Mouse (Mus musculus): ENCODE results near the gene Cib2. TPM values are rescaled to one million over a fixed set of nuclear protein-coding genes. Genes with fewer than 3 reads are reported as not detected.
A peak's percentile ranks its signal among the peaks of the same experiment; 100 is the strongest.
"Not testable (repeated sequence)": the region's sequence is repeated elsewhere in the genome, so short reads cannot be mapped to it uniquely, and the experiment has no call there.

Cib2 gene
- 5.3 and 5.6 TPM in 2 replicates for polyA plus RNA-seq (2015; fragmentation: Nextera tagmentation; extraction: Ambion mirVana)

- H3K4me2 ChIP-seq, result peak within 1 kb of the TSS; percentile 92
- no peak within 1 kb of the TSS for H3K27ac ChIP-seq
- no peaks in the 10 kb centered on the region for H3K36me3 ChIP-seq
- ATAC-seq (replicated peaks; ENCODE audit: insufficient number of reproducible peaks, insufficient read depth, low FRiP score, low read depth), result peak; percentile 98
- H3K27me3 ChIP-seq, result 0 out of 2 replicates have a peak, but pooled peaks cover 10% of the 10 kb centered on the region
- 3% methylated on average over 48 of the region's 54 CpGs for WGBS
- no peaks in the 10 kb centered on the region for H3K9me3 ChIP-seq (replicated peaks)
- peaks cover 11% of the 10 kb centered on the region for H3K4me1 ChIP-seq (replicated peaks)
- H3K9ac ChIP-seq, result peak within 1 kb of the TSS; percentile 67
- H3K4me3 ChIP-seq, result peak within 1 kb of the TSS; percentile 62
Observed at GRCm38 (mm10) chr9:54559771-54560471, at the start of gene Cib2. Gene Cib2 (minus strand): TSS chr9:54560218.

- ATAC-seq (replicated peaks; ENCODE audit: insufficient number of reproducible peaks, insufficient read depth, low FRiP score, low read depth), result no peak
- Histone ChIP-seq H3K9me3 (replicated peaks) (no peaks in the 10 kb centered on the region), H3K4me2 (no peak overlapping the region), H3K9ac (no peak overlapping the region), H3K36me3 (peaks cover 51% of the 10 kb centered on the region), H3K27ac (no peak overlapping the region), H3K4me3 (no peak overlapping the region), H3K4me1 (replicated peaks) (no peaks in the 10 kb centered on the region), H3K27me3 (no peaks in the 10 kb centered on the region)
- 55% methylated on average over 4 of the region's 4 CpGs for WGBS
Observed at GRCm38 (mm10) chr9:54604886-54605285, 44.9 kb upstream of the Cib2 start.

GRCm38 (mm10) chr9:54604131-54604654 lies 44.2 kb upstream of the Cib2 start:
- 68% methylated on average over 5 of the region's 5 CpGs for WGBS
- no peaks in the 10 kb centered on the region for H3K27me3 ChIP-seq
- H3K4me2 ChIP-seq, result no peak overlapping the region
- H3K4me1 ChIP-seq (replicated peaks), result no peaks in the 10 kb centered on the region
- no peak overlapping the region for H3K4me3 ChIP-seq
- no peak overlapping the region for H3K27ac ChIP-seq
- H3K9me3 ChIP-seq (replicated peaks), result no peaks in the 10 kb centered on the region
- no peak overlapping the region for H3K9ac ChIP-seq
- peaks cover 57% of the 10 kb centered on the region for H3K36me3 ChIP-seq
- no peak for ATAC-seq (replicated peaks; ENCODE audit: insufficient number of reproducible peaks, insufficient read depth, low FRiP score, low read depth)

- Histone ChIP-seq H3K4me2 (no peak overlapping the region), H3K27ac (no peak overlapping the region), H3K27me3 (no peaks in the 10 kb centered on the region), H3K36me3 (peaks cover 70% of the 10 kb centered on the region), H3K9me3 (replicated peaks) (no peaks in the 10 kb centered on the region), H3K4me3 (no peak overlapping the region), H3K9ac (no peak overlapping the region), H3K4me1 (replicated peaks) (peaks cover 1% of the 10 kb centered on the region; the same call in 1 of the 2 replicates)
- ATAC-seq (replicated peaks; ENCODE audit: insufficient number of reproducible peaks, insufficient read depth, low FRiP score, low read depth), result no peak
- 85% methylated on average over 7 of the region's 7 CpGs for WGBS
Observed at GRCm38 (mm10) chr9:54602916-54603315, 42.9 kb upstream of the Cib2 start.

GRCm38 (mm10) chr9:54602386-54602785 lies 42.4 kb upstream of the Cib2 start:
- Histone ChIP-seq H3K4me2 (no peak overlapping the region), H3K27me3 (no peaks in the 10 kb centered on the region), H3K9me3 (replicated peaks) (no peaks in the 10 kb centered on the region), H3K4me3 (no peak overlapping the region), H3K4me1 (replicated peaks) (peaks cover 6% of the 10 kb centered on the region; the same call in 1 of the 2 replicates), H3K9ac (no peak overlapping the region), H3K36me3 (peaks cover 73% of the 10 kb centered on the region), H3K27ac (no peak overlapping the region)
- WGBS, result 77% methylated on average over 2 of the region's 2 CpGs
- no peak for ATAC-seq (replicated peaks; ENCODE audit: insufficient number of reproducible peaks, insufficient read depth, low FRiP score, low read depth)

- peak; percentile 78; the same call in 1 of the 2 replicates for ATAC-seq (replicated peaks; ENCODE audit: insufficient number of reproducible peaks, insufficient read depth, low FRiP score, low read depth)
- Histone ChIP-seq H3K9ac (no peak overlapping the region), H3K27me3 (no peaks in the 10 kb centered on the region), H3K4me3 (no peak overlapping the region), H3K9me3 (replicated peaks) (no peaks in the 10 kb centered on the region), H3K4me2 (no peak overlapping the region), H3K36me3 (peaks cover 93% of the 10 kb centered on the region), H3K4me1 (replicated peaks) (peaks cover 34% of the 10 kb centered on the region), H3K27ac (peak overlapping the region; percentile 73)
- WGBS, result 62% methylated on average over 15 of the region's 15 CpGs
Observed at GRCm38 (mm10) chr9:54596752-54597465, 36.9 kb upstream of the Cib2 start.

GRCm38 (mm10) chr9:54593652-54594051 lies 33.6 kb upstream of the Cib2 start:
- Histone ChIP-seq H3K4me1 (replicated peaks) (peaks cover 38% of the 10 kb centered on the region), H3K36me3 (peaks cover 79% of the 10 kb centered on the region)
- not testable (repeated sequence) for H3K4me3 ChIP-seq; H3K9ac ChIP-seq; H3K27me3 ChIP-seq; ATAC-seq (replicated peaks; ENCODE audit: insufficient number of reproducible peaks, insufficient read depth, low FRiP score, low read depth); H3K9me3 ChIP-seq (replicated peaks); H3K27ac ChIP-seq; H3K4me2 ChIP-seq
- 76% methylated on average over 4 of the region's 4 CpGs for WGBS

- H3K36me3 ChIP-seq, result peaks cover 26% of the 10 kb centered on the region
- peak overlapping the region; percentile 81 for H3K4me2 ChIP-seq
- peak overlapping the region; percentile 95 for H3K9ac ChIP-seq
Observed at GRCm38 (mm10) chr9:54587863-54588262, 27.8 kb upstream of the Cib2 start.

GRCm38 (mm10) chr9:54586199-54587061 lies 26.4 kb upstream of the Cib2 start, which contains the start of gene Idh3a:
Gene Idh3a (plus strand): TSS chr9:54586334.
- Histone ChIP-seq H3K4me1 (replicated peaks) (peaks cover 19% of the 10 kb centered on the region), H3K27ac (peak within 1 kb of the TSS; percentile 86), H3K4me2 (peak within 1 kb of the TSS; percentile 81), H3K9ac (peak within 1 kb of the TSS; percentile 95), H3K4me3 (peak within 1 kb of the TSS; percentile 92), H3K36me3 (peaks cover 12% of the 10 kb centered on the region), H3K9me3 (replicated peaks) (no peaks in the 10 kb centered on the region), H3K27me3 (no peaks in the 10 kb centered on the region)
- WGBS, result under 1% methylated on average over 71 of the region's 73 CpGs
- ATAC-seq (replicated peaks; ENCODE audit: insufficient number of reproducible peaks, insufficient read depth, low FRiP score, low read depth), result peak; percentile 99

More at GRCm38 (mm10) chr9:54587863-54588262, 27.8 kb upstream of the Cib2 start:
- ATAC-seq (replicated peaks; ENCODE audit: insufficient number of reproducible peaks, insufficient read depth, low FRiP score, low read depth), result no peak
- Histone ChIP-seq H3K9me3 (replicated peaks) (no peaks in the 10 kb centered on the region), H3K27ac (no peak overlapping the region), H3K27me3 (no peaks in the 10 kb centered on the region), H3K4me3 (peak overlapping the region; percentile 92), H3K4me1 (replicated peaks) (peaks cover 19% of the 10 kb centered on the region)
- 46% methylated on average over 4 of the region's 4 CpGs for WGBS

- no peaks in the 10 kb centered on the region for H3K9me3 ChIP-seq (replicated peaks)
- ATAC-seq (replicated peaks; ENCODE audit: insufficient number of reproducible peaks, insufficient read depth, low FRiP score, low read depth), result no peak
- peak overlapping the region; percentile 26; the same call in 1 of the 2 replicates for H3K27ac ChIP-seq
- H3K36me3 ChIP-seq, result peaks cover 8% of the 10 kb centered on the region
- H3K9ac ChIP-seq, result peak overlapping the region; percentile 26; the same call in 1 of the 2 replicates
- H3K4me3 ChIP-seq, result peak overlapping the region; percentile 92
- WGBS, result 30% methylated on average over 5 of the region's 5 CpGs
- H3K4me1 ChIP-seq (replicated peaks), result peaks cover 19% of the 10 kb centered on the region
- H3K4me2 ChIP-seq, result peak overlapping the region; percentile 81
- H3K27me3 ChIP-seq, result no peaks in the 10 kb centered on the region
Observed at GRCm38 (mm10) chr9:54585839-54586198, 25.8 kb upstream of the Cib2 start.

All from heart, embryonic 15.5 days (tissue).